Mouse (Mus musculus) cerebellum, adult (tissue): ENCODE data around the gene Mctp2.

ENCODE experiments used
- ATAC-seq: cut with Nextera tagmentation; 2 replicates; pipeline ENCODE4 v1.9.2; 2017; ENCODE audit warnings: mild to moderate bottlenecking, moderate library complexity, mixed read lengths; ENCODE audit not compliant: insufficient number of reproducible peaks, low FRiP score, low TSS enrichment

Mctp2 gene

DNA sequence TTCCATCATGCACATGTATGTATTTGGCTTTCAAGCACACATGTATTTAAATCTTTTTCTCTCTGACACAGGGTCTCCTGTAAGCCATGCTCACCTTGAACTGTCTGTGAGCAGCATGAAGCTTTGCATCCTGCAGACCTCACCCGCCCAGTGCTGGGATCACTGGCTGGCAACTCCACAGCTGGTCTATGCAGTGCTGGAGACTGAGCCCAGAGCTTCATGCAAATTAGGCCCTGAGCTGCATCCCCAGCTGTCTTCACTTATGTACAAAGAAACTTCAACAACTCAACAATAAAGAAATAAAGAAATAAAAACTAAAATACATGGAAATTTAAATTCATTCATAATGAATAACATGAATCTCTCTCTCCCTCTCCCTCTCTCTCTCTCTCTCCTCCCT is 110.7 kb downstream of the Mctp2 start:
- ATAC-seq = no peak

DNA sequence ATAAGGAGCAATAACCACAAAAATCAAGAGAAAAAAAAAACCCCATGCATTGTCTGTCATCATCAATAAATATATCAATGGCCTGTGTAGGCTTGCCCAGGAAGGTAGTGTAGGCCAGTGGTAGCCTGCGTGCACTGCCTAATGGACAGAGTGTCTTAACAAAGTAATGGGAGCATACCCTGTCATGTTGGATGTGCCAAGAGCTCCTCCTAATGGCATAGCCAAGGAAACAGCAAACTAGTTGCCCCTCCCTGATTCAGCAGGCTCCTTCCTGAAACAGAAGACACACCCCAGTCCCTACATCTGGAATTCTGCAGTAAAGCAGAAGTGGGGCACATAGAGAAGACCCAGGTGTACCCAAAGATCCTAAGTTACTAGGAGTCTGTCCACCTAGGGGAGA is 113.1 kb downstream of the Mctp2 start:
- ATAC-seq = no peak

DNA sequence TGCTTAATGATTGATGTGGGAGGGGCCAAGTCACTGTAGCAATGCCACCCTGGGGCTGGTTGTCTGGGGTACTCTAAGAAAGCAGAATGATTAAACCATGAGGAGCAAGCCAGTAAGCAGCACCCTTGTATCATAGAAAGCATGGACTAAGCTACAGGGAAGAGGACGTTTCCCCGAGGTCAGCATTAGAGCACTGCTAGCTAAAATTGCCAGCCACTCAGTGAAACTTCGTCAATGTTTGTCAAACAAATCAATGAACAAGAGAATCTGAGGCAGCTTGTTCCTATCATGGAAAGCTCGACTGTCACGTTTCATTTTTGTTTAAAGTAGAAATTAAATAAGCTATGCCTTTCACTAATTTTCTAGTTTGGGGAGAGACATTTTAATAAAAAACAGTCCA is 124.8 kb downstream of the Mctp2 start:
- ATAC-seq = no peak

DNA sequence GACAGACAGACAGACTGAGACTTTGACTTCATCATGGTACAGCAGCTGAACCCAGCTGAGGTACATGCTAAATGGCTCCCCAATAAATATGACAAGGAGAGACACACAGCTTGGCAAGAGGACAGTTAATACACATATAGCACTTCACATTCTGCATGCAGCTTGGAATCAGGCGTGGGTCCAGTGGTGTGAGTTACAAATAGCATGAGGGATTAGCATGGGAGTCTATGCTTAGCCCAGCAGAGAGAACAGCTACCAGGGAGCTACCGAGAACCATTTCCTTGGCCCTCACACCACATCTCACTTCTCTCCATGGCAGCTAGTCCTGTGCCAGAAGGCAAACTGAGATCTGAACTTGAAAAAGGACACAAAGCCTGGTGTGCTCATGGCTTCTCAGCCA is 137.1 kb downstream of the Mctp2 start:
- ATAC-seq = no peak

DNA sequence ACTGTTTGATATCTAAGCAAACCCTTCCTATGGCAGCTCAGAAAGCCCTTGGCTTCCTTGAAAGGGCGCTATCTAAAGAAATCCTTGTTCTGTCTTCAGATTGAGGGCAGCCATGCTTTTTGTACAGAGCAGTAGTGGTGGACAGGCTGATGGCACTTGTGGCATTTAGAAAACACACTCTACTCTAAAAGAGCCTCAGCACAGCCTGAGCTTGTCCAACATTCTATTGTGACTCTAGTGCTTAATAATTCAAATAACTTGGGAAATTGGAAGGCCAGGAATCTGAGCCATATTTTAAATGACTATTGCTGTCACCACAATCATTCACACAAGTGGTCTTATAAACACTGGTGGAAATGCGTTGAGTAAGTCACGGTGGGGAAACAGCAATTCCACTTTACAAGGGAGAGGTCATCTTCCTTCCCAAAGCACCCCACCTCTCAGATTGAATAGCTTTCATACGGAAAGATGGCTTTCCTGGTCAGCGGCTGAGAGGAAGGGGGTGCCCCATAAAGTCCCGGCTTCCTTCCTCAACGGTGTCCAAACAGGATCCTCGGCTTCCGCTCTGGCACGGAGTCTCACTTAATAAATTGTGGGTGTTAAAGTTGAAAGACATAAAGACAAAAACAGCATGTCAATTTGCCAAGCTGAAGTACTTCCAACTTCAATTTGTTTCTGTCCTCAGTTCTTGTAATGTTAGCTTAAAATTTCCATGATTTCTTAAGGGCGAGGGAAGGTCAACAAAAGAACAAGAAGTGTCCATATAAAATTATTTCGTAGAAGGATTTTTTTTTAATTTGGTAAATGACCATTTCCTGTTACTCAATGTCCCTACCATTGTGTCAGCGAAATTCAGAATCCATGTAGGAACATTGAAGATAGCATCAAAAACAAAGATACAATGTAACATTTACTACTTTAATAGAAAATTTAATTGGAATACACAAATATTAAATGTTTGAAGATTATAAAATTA is 140.4 kb downstream of the Mctp2 start:
- no peak for ATAC-seq

DNA sequence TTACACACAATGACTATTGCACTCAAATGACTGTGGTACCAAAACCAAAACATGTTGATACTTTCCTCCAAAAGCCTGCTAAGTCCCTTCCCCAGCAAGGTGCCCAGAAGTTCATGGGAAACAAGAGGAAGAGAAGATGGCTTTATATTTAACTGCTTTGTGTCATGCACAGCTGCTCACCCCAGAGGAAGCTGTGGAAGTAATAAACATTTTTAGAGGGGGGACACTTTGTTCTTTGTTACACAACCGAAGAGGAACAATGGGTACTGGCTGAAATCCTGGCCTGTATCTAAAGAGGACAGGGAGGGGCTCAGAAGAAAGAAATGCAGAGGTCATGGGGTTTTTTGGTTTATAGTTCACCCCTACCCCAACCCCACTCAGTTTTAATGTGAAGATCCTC is 144.2 kb downstream of the Mctp2 start:
- no peak for ATAC-seq

DNA sequence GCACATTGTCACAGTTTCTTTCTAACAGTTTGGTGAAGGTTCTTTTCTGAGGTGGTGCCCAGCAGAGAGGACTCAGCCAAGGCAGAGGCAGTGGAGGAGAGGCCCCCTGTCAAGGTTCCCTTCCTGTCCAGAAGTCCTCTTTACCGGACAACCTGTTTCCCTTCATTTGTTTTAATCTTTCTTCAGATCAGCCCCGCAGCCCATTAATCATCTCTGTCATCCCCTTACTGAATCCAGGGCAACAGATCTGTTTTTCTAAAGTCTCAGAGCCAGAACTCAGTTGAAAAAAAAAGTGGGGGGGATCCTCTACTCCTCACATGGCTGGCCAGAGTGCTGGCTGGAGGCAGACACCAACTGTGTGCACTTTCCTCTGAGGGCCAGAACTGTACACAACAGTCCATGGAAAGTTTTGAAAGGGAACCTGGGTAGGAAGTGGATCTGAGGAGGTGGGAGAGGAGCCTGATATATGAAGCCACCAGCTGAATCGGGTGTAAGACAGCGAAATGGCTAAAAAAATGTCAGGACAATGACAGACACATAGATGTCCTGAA is 146.8 kb downstream of the Mctp2 start:
- ATAC-seq = no peak

DNA sequence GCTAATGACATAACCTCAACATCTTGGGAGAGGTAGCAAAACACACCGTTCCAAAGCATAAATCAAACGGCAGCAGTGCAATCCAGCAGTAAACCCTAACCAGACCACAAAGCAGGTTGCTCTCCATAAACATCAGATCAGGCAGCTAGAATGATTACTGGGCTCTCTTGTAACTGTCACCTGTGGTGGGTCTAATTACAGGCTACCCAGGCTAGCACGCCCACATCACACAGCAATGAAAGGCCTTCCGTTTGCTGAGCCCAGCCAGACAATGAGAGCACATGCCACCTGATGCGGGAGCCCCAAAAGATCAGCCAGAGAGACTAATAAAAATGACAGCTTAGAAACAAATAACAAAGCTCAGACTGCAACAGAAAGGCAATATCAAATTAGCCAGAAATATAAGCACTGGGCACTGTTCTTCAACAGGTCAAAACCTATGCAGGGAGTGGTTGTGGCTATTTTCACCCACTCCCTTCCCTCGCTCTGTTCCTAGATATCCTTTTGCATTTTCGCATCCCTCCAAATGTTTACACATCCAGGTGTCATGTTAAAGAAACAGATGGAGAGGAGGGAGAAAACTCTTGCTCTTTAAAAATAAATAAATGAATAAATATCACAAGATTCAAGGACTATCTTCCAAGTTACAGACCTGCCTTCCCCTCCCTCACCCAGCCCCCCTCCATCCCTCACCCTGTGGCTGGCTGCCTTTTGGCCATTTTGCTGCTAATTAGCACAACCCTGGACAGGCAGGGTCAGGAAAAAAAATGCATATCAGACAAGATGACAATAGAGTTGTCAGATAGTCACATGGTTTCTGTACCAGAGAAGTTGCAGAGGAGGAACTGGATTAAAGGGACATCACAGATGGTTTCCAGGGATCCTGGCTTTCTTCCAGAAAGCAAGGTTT is 155.4 kb downstream of the Mctp2 start:
- ATAC-seq = no peak

DNA sequence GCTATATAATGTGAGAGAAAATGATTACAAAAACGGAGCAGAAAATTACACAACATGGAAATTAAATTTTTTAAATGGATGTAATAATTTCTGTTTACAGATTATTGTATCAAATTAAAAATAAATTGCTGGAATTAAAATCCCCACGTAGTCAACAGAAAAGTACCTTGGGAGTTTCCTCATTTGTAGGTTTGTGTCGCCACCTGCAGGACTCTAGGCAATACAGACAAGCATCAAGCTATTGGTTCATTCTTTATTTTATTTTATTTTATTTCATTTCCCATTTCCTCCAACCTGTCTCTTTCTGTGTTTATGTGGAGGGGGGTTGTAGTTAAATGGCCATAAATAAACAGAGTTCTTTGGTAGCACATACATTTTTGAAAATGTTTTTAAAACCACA is 157.3 kb downstream of the Mctp2 start:
- no peak for ATAC-seq

DNA sequence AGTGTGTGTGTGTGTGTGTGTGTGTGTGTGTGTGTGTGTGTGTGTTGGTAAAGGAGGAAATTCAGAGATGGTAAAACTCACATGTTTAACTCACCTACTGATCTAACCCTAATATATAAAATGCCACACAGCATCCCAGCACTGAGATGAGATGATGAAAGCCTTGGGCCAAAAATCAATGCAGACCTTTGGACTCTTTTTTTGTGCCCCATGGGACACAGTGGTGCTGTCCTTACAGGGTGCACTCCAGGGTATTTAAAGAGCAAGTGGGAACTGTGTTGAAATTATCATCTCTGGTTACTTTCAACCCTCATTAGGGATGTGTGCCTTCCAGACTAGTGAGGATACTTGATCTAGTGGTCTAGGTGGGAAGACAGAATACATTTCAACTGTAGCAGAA is 159.6 kb downstream of the Mctp2 start:
- ATAC-seq = no peak

DNA sequence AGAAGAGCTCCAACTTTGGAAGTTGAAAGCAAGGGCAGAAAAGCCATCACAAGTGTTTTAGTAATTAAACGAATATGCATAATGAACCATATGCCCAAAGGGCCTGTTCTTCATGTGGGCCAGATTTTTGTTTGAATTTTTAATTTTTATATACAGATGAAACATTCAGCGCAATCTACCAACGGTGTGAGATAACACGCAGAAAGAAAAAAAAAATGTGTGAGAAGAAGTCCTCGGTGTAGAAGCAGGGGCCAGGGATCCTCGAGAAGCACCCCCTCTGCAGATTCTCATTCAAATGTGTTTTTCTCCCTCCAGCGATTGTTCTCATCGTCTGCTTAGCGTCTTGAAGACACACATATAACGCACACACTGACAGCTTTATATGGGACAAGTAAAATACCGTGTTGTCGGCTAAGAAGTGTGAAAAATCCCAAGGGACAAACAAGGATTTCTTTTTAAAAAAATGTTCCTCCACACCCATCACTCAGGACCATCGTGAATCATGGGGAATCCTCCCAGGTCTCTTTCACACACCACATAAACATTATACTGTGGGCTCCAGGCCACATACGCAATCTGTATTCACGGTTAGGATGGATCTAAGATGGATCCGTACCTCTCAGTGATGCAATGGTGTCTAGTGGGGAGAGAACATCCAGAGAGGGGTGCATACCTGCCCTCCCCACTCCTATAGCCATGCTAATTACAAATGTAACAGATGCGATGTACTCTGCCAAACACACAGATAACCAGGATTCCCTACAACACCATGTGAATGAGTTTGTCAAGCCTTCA is 160.5 kb downstream of the Mctp2 start:
- ATAC-seq = no peak

DNA sequence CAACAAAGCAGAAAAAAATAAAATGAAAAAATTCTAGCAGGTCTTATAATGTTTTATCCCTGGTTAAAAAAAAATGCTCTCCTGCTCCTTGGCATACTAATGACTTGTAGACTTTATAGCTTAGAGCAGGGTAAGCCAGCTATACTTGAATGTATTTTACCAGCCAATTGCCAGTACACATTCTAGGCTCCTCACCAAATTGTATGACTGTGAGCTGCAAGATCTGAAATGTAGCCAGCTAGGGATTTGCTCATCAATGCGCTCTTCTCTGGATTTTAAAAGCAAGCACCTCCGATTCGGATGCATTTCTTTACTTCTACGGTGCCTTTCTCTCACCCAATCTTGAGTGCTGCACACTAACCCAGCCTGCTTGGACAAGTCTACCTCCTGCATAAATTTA is 167.7 kb downstream of the Mctp2 start:
- no peak for ATAC-seq

DNA sequence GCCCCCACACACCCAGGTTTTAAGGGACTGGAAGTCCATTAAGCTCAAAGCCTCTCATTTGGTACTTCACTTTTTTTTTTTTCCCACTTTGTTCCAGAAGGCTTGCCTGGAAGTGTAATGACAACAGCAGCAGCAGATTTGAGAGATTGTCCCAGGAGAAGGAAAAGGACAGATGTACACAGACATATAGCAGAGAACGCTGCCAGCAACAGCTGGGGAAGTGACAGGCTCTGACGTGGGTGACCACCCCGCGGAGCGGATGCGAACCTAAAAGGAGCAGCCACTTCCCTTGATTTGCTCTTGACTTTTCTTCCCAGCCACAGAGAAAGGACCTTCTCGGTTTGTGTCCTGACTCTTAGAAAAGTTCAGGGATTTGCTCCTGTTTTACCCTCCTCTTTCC is 185.4 kb downstream of the Mctp2 start:
- ATAC-seq = no peak

DNA sequence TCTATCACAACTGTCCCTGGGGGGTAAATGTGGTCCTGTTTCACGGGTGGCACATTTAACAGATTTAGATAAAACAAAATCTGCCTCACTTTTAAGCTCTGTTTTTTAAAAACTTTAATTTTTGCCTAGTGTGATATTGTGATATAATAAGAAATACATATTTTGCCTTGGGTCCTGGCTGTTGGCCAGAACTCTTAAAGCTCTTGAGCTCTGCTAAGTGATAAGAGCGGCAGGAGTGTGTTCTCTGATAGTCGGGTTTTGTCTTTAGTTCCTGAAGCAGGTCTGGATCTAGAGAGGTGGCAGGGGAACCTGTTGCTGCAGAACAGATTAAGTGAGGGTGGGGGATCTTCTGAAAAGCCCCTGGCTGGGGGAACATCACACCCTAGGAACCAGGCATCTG is 186.7 kb downstream of the Mctp2 start:
- no peak for ATAC-seq

DNA sequence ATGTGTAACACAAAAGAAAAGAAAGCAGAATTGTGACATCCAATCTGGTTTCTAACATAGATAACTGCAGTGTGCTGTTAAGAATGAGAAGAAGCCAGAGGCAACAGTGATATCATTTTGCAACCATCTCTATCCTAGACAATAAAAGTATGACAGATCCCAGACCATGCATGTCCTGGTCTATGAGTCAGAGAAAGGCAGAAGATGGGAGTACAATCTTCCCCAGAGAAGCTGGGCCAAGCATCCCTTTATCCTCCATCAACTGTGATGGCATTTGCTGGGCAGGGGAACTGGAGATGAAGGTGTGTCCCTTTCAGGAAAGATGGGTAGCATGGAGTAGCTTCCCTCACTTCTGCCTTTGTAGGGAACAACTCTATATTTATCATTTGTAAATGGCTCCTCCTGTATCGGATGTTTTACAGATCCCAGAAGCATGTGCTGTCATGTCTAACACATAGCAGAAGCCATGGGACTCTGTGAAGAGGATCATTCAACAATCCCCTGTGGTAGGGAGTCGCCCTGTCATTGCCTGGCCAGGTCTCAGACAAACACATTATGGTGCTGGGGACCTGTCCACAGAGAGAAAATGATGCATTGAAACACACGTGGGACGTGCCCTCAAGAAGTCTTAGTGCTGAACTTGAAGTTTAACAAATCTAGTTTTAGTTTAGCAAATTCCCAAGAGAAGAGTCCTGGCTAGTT is 188.9 kb downstream of the Mctp2 start:
- no peak for ATAC-seq

DNA sequence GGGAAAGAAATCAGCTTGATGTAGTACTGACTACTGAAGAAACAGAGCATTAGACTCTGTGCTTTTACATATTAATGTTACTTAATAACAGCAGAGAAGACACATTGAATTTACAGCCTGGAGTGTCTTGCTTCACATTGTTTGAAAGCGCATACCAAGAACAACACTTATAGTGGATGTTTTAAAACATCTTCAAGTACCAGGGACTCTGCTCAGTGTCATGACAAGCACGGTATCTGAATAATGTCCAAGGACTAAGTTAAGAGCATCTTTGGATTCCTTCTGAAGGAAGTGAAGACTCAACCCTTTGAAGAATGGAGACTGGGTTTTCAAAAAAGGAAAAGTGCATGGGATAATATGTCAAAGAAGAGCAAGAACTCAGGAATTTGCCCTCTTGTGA is 191.3 kb downstream of the Mctp2 start:
- no peak for ATAC-seq

DNA sequence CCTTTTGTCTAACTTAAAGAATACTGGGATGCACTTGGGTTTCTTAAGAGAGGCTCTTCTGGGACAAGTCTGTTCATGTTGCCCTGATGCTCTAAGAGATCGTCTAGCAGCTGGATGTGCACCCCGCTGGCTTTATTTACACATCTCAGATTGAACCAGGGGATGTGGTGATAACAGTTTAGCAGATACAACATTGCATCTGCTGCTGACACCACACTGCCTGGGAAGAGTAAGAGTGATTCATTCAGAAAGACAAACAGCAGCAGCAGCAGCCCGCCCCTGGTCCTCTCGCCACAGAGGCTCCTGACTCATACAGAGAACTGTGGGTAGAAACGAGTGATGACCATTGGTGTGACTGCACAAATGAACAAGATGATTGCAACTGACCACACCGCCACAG is 195.8 kb downstream of the Mctp2 start:
- ATAC-seq = no peak

DNA sequence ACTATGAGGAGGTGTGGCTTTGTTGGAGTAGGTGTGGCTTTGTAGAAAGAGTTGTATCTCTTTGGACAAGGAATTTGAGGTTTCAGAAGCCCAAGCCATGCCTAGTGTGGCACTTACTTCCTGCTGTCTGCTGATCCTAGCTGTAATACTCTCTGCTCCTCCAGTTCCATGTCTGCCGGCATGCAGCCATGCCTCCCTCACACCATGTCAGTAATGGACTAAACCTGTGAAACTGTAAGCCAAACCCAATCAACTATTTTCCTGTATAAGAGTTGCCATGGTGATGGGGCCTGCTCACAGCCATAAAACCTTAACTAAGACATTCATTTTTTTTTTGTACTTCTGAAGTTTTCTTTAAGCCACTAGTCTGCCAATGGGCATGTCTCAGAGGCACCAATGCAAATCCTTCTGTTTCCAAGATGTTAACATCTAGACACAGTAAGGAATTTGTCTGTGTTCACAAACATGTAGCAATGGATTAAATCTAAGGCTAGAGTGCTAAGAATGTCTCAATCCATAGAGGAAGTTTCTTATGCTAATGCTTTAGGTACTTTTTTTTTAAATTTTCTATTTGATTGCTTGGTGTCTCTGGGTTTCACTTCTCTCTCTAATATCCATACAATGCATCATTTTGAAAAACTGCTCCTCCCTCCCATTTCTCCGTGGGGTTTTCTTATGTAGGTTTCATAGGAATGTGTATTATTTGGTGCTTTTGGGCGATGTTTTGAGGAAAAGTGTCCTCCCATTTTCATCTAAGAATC is 197.6 kb downstream of the Mctp2 start:
- ATAC-seq = no peak

DNA sequence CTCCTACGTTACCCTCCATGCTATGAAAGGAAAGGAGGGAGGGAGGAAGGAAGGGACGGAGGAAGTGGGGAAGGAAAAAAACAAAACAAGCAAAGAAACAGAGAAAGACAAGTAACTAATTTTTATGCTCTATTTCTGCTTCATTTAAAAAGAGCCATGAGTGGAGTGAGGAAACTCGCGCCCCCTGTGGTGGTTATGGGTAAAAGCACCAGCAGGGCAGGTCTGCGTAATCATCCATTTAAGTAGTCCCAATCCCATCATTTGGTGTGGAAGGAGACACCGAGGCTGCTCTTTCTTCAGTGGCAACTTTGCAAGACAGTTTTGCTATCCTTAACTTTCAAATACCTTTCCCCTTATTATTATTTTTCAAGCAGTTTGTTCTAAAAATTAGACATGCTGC is 202.2 kb downstream of the Mctp2 start:
- ATAC-seq = no peak
